Mouse (Mus musculus): ENCODE data around the gene Arap2.

Gene Arap2

GRCm38 (mm10) chr5:62765784-62766701 is at the start of gene Arap2:
Gene Arap2 (minus strand): TSS chr5:62766159.
- DNase-seq = peak; percentile 69 to 79

- DNase-seq = no peak
These were observed 49.8 kb upstream of the Arap2 start for GRCm38 (mm10) chr5:62815741-62816140.

GRCm38 (mm10) chr5:62814072-62814414 is 48.1 kb upstream of the Arap2 start:
- no peak for DNase-seq

- DNase-seq = no peak
These were observed 47.6 kb upstream of the Arap2 start, which contains the start of gene Dthd1 for GRCm38 (mm10) chr5:62813402-62814071. Gene Dthd1 (plus strand): TSS chr5:62813823.

GRCm38 (mm10) chr5:62792776-62793175 is 26.8 kb upstream of the Arap2 start:
- DNase-seq = no peak

GRCm38 (mm10) chr5:62790921-62791564 is 25.1 kb upstream of the Arap2 start:
- DNase-seq = no peak

- DNase-seq = no peak
These were observed 20.9 kb upstream of the Arap2 start for GRCm38 (mm10) chr5:62786809-62787208.

- DNase-seq = no peak
These were observed 12.7 kb upstream of the Arap2 start for GRCm38 (mm10) chr5:62778682-62779081.

GRCm38 (mm10) chr5:62777804-62778203 is 11.8 kb upstream of the Arap2 start:
- no peak for DNase-seq

GRCm38 (mm10) chr5:62771775-62772599 is 6.0 kb upstream of the Arap2 start:
- no peak for DNase-seq

GRCm38 (mm10) chr5:62765459-62765783 is 538 bp downstream of the Arap2 start:
- DNase-seq = no peak

- no peak for DNase-seq
These were observed 1.8 kb downstream of the Arap2 start for GRCm38 (mm10) chr5:62764161-62764560.

- no peak for DNase-seq
These were observed 2.9 kb downstream of the Arap2 start for GRCm38 (mm10) chr5:62763046-62763445.

GRCm38 (mm10) chr5:62762298-62762960 is 3.5 kb downstream of the Arap2 start:
- no peak for DNase-seq

GRCm38 (mm10) chr5:62760791-62761504 is 5.0 kb downstream of the Arap2 start:
- no peak for DNase-seq

- DNase-seq = no peak
These were observed 10.0 kb downstream of the Arap2 start for GRCm38 (mm10) chr5:62755808-62756527.

- no peak for DNase-seq
These were observed 13.0 kb downstream of the Arap2 start for GRCm38 (mm10) chr5:62752934-62753333.

GRCm38 (mm10) chr5:62751692-62752091 is 14.3 kb downstream of the Arap2 start:
- DNase-seq = no peak

GRCm38 (mm10) chr5:62748168-62748567 is 17.8 kb downstream of the Arap2 start:
- DNase-seq = no peak

- DNase-seq = no peak
These were observed 22.6 kb downstream of the Arap2 start for GRCm38 (mm10) chr5:62743220-62743922.
